Mouse (Mus musculus): ENCODE measurements at regions not wholly inside any gene's neighbourhood (a gene's known extent, or its start where the extent isn't known, plus 50 kb on each side); places are given as distances from the start of the nearest gene placed in this dataset.
A peak's percentile ranks its signal among the peaks of the same experiment; 100 is the strongest.

GRCm38 (mm10) chr5:45198408-45198807, 251.6 kb downstream of the Qdpr start:
- DNase-seq (ENCODE audit: low spot score), result no peak
- no peak for ATAC-seq
- TF ChIP-seq CTCF (IDR thresholded peaks at IDR 0.05; ENCODE audit: low read depth), result no peak
- H3K36me3 ChIP-seq (ENCODE audit: insufficient read depth, low read length), result no peaks in the 10 kb centered on the region
- H3K27ac ChIP-seq, result no peak overlapping the region
- no peak overlapping the region for H3K4me3 ChIP-seq (ENCODE audit: low read length)
- no peaks in the 10 kb centered on the region for H3K27me3 ChIP-seq (ENCODE audit: insufficient read depth, low read length)
- H3K9me3 ChIP-seq (ENCODE audit: low read length), result no peaks in the 10 kb centered on the region
- H3K4me2 ChIP-seq (ENCODE audit: low read depth, low read length), result no peak overlapping the region
- 87% methylated on average over 1 of the region's 1 CpGs for WGBS
- H3K4me1 ChIP-seq (ENCODE audit: insufficient read depth, low read length), result no peaks in the 10 kb centered on the region
- H3K9ac ChIP-seq (replicated peaks; ENCODE audit: low read length), result no peak overlapping the region

DNA sequence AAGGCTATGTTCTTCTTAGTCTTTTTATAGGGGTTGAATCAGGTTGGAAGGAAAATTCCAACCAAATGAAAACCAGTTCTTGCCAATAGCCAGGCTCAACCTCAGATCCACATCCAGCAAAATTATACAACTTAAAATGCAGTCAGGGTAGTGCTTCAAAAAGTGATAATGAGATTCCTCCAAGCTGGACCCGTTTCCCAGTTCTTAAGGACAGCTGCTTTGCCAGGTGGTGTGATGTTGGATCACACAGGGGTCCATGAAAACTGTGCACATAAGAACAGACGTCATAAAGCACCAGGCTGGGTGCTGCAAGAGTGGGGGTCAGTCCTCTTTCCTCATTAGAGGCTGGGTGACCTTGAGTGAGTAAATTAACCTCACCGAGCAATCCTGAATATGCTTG, 253.9 kb downstream of the Qdpr start:
- WGBS, result 46% methylated on average over 3 of the region's 3 CpGs
- Histone ChIP-seq H3K4me3 (ENCODE audit: low read length) (no peak overlapping the region), H3K4me2 (ENCODE audit: low read depth, low read length) (no peak overlapping the region), H3K9ac (replicated peaks; ENCODE audit: low read length) (no peak overlapping the region), H3K27me3 (ENCODE audit: insufficient read depth, low read length) (no peaks in the 10 kb centered on the region), H3K4me1 (ENCODE audit: insufficient read depth, low read length) (no peaks in the 10 kb centered on the region), H3K36me3 (ENCODE audit: insufficient read depth, low read length) (no peaks in the 10 kb centered on the region), H3K27ac (no peak overlapping the region), H3K9me3 (ENCODE audit: low read length) (no peaks in the 10 kb centered on the region)
- no peak for TF ChIP-seq CTCF (IDR thresholded peaks at IDR 0.05; ENCODE audit: low read depth)
- ATAC-seq (no peak), DNase-seq (ENCODE audit: low spot score) (no peak)

DNA sequence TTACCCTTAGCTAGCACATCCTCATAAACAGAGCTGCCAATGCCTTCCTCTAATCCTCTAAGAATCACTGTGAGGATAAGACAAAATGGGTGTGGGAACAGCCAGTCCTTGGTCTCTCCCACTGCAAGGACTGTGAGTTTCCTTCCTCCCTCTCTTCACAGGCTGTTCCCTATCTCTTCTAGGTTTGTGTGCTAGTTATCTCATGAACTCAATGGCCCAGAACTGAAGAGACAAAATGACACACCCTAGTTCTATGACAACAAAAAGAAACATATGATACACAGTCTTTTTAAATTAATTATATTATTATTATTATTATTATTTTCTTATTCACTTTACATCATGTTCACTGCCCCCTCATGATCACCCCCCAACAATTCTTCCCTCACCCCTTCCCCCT, 257.7 kb downstream of the Qdpr start:
- Histone ChIP-seq H3K27me3 (ENCODE audit: insufficient read depth, low read length) (no peaks in the 10 kb centered on the region), H3K27ac (no peak overlapping the region), H3K9ac (replicated peaks; ENCODE audit: low read length) (no peak overlapping the region), H3K36me3 (ENCODE audit: insufficient read depth, low read length) (no peaks in the 10 kb centered on the region), H3K4me3 (ENCODE audit: low read length) (no peak overlapping the region), H3K4me1 (ENCODE audit: insufficient read depth, low read length) (no peaks in the 10 kb centered on the region), H3K4me2 (ENCODE audit: low read depth, low read length) (no peak overlapping the region), H3K9me3 (ENCODE audit: low read length) (no peaks in the 10 kb centered on the region)
- ATAC-seq (no peak), DNase-seq (ENCODE audit: low spot score) (no peak)
- no peak for TF ChIP-seq CTCF (IDR thresholded peaks at IDR 0.05; ENCODE audit: low read depth)

- Histone ChIP-seq H3K4me3 (ENCODE audit: low read length) (no peak overlapping the region), H3K27me3 (ENCODE audit: insufficient read depth, low read length) (no peaks in the 10 kb centered on the region), H3K4me1 (ENCODE audit: insufficient read depth, low read length) (no peaks in the 10 kb centered on the region), H3K36me3 (ENCODE audit: insufficient read depth, low read length) (no peaks in the 10 kb centered on the region), H3K9ac (replicated peaks; ENCODE audit: low read length) (no peak overlapping the region), H3K27ac (no peak overlapping the region), H3K9me3 (ENCODE audit: low read length) (no peaks in the 10 kb centered on the region), H3K4me2 (ENCODE audit: low read depth, low read length) (no peak overlapping the region)
- no peak for ATAC-seq
- TF ChIP-seq CTCF (IDR thresholded peaks at IDR 0.05; ENCODE audit: low read depth), result no peak
- 53% methylated on average over 8 of the region's 8 CpGs for WGBS
- peak; percentile 2 for DNase-seq (ENCODE audit: low spot score)
Measured at GRCm38 (mm10) chr5:45173035-45173755, 276.8 kb downstream of the Qdpr start.

GRCm38 (mm10) chr5:45159194-45159593, 290.8 kb downstream of the Qdpr start:
- Histone ChIP-seq H3K4me3 (ENCODE audit: low read length) (no peak overlapping the region), H3K36me3 (ENCODE audit: insufficient read depth, low read length) (no peaks in the 10 kb centered on the region), H3K9me3 (ENCODE audit: low read length) (no peaks in the 10 kb centered on the region), H3K9ac (replicated peaks; ENCODE audit: low read length) (no peak overlapping the region), H3K27ac (no peak overlapping the region), H3K4me2 (ENCODE audit: low read depth, low read length) (no peak overlapping the region), H3K27me3 (ENCODE audit: insufficient read depth, low read length) (no peaks in the 10 kb centered on the region), H3K4me1 (ENCODE audit: insufficient read depth, low read length) (no peaks in the 10 kb centered on the region)
- no peak for DNase-seq (ENCODE audit: low spot score)
- 90% methylated on average over 4 of the region's 4 CpGs for WGBS
- ATAC-seq, result no peak
- no peak for TF ChIP-seq CTCF (IDR thresholded peaks at IDR 0.05; ENCODE audit: low read depth)

DNA sequence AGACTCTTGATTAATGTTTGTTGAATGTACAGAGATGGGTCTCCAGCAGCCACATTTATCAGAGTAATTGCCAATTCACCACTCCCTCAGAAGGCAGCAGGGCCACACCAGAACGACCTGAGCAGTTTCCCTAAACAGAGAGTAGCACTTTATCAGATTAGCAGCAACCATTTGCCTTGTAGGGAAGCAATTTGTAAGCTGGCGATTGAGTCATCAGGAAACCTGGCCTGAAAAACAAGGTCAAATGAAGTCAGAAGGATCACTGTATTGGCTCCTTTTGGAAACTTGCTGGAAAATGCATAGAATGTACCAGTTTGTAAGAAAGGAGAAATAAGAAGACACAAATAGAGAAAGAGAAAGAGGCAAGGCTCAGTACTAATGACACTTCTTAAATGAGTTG, 295.1 kb downstream of the Qdpr start:
- Histone ChIP-seq H3K4me1 (ENCODE audit: insufficient read depth, low read length) (no peaks in the 10 kb centered on the region), H3K4me3 (ENCODE audit: low read length) (no peak overlapping the region), H3K9ac (replicated peaks; ENCODE audit: low read length) (no peak overlapping the region), H3K27ac (no peak overlapping the region), H3K4me2 (ENCODE audit: low read depth, low read length) (no peak overlapping the region), H3K36me3 (ENCODE audit: insufficient read depth, low read length) (no peaks in the 10 kb centered on the region), H3K27me3 (ENCODE audit: insufficient read depth, low read length) (no peaks in the 10 kb centered on the region), H3K9me3 (ENCODE audit: low read length) (no peaks in the 10 kb centered on the region)
- 64% methylated on average over 2 of the region's 2 CpGs for WGBS
- ATAC-seq (no peak), DNase-seq (ENCODE audit: low spot score) (no peak)
- no peak for TF ChIP-seq CTCF (IDR thresholded peaks at IDR 0.05; ENCODE audit: low read depth)

DNA sequence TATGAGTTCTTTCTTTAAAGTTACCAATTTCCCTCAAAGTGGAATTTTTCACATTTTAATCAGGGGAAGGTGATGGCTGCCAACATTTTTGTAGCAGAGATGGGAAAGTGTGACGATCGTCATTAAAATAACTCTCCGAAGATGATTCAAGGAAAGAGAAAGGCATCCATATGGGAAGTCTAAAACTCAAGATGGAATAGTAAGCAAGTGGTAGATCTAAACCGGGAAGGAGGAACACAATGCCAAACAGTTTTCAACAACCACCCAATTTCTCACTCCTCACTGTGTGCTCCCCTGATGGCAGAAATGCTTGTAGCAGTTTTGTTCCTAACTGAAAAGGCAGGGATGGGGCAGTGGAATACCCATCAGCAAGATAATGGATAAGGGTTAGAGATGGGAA, 305.9 kb downstream of the Qdpr start:
- H3K4me2 ChIP-seq (ENCODE audit: low read depth, low read length), result no peak overlapping the region
- no peak for ATAC-seq
- H3K9ac ChIP-seq (replicated peaks; ENCODE audit: low read length), result no peak overlapping the region
- no peak for DNase-seq (ENCODE audit: low spot score)
- WGBS, result 88% methylated on average over 4 of the region's 4 CpGs
- no peak overlapping the region for H3K27ac ChIP-seq
- no peaks in the 10 kb centered on the region for H3K4me1 ChIP-seq (ENCODE audit: insufficient read depth, low read length)
- no peaks in the 10 kb centered on the region for H3K36me3 ChIP-seq (ENCODE audit: insufficient read depth, low read length)
- no peaks in the 10 kb centered on the region for H3K27me3 ChIP-seq (ENCODE audit: insufficient read depth, low read length)
- TF ChIP-seq CTCF (IDR thresholded peaks at IDR 0.05; ENCODE audit: low read depth), result no peak
- H3K4me3 ChIP-seq (ENCODE audit: low read length), result no peak overlapping the region
- H3K9me3 ChIP-seq (ENCODE audit: low read length), result no peaks in the 10 kb centered on the region
